Mouse (Mus musculus) stomach, embryonic 14.5 days (tissue): ENCODE measurements around the gene A830031A19Rik. TPM values are rescaled to one million over a fixed set of nuclear protein-coding genes. Genes with fewer than 3 reads are reported as not detected.

Experiments used
- ATAC-seq: fragments of 200-750 bp; cut with Nextera tagmentation; 2 replicates; pipeline ENCODE4 v1.8.0; 2017; ENCODE audit warnings: low read depth, moderate TSS enrichment; ENCODE audit not compliant: insufficient number of reproducible peaks, insufficient read depth, low FRiP score
- H3K27ac ChIP-seq: fragments of 300-500 bp; sonication (generic); 2 replicates; pipeline ENCODE4 v1.5.1; 2014; ENCODE audit warnings: mild to moderate bottlenecking, low read length, moderate library complexity, mixed read lengths
- H3K27me3 ChIP-seq: fragments of 300-500 bp; sonication (generic); 2 replicates; pipeline ENCODE4 v1.6.1; 2014; ENCODE audit warnings: low read length, control low read depth, mixed read lengths; ENCODE audit not compliant: control insufficient read depth, insufficient read depth
- H3K36me3 ChIP-seq: fragments of 300-500 bp; sonication (generic); 2 replicates; pipeline ENCODE4 v1.6.1; 2014; ENCODE audit warnings: mild to moderate bottlenecking, control low read depth, low read length, moderate library complexity, mixed read lengths; ENCODE audit not compliant: control insufficient read depth, insufficient read depth
- H3K4me1 ChIP-seq: fragments of 300-500 bp; sonication (generic); 2 replicates; pipeline ENCODE4 v1.6.1; 2014; ENCODE audit warnings: low read length, control low read depth, mixed read lengths; ENCODE audit not compliant: control insufficient read depth, insufficient read depth
- H3K4me2 ChIP-seq: fragments of 300-500 bp; sonication (generic); replicated peaks from 2 replicates; pipeline ENCODE4 v1.6.1; 2014; ENCODE audit warnings: low read depth, low read length, control low read depth
- H3K4me3 ChIP-seq: fragments of 300-500 bp; sonication (generic); 2 replicates; pipeline ENCODE4 v1.5.1; 2014; ENCODE audit warnings: low read depth, low read length, control low read depth
- H3K9ac ChIP-seq: fragments of 300-500 bp; sonication (generic); replicated peaks from 2 replicates; pipeline ENCODE4 v1.6.1; 2014; ENCODE audit warnings: low read depth, mild to moderate bottlenecking, control low read depth, low read length, moderate library complexity, mixed read lengths
- H3K9me3 ChIP-seq: fragments of 300-500 bp; sonication (generic); 2 replicates; pipeline ENCODE4 v1.6.1; 2016; ENCODE audit warnings: low read depth, low read length, control low read depth; ENCODE audit not compliant: control insufficient read depth
- WGBS: fragments of 180-500 bp; shearing (Covaris S2); extraction: QIAGEN DNeasy Blood & Tissue Kit; methylation state at CpG from one replicate; pipeline ENCODE4 v1.1.7; 2014; 5-methylcytosine and 5-hydroxymethylcytosine counted together
- polyA plus RNA-seq: library from polyadenylated mRNA; unstranded; fragments of >200 nt; fragmentation: Nextera tagmentation; extraction: Ambion mirVana; gene quantifications from 2 replicates; pipeline ENCODE4 v1.2.1, GENCODE M21; 2014

Gene A830031A19Rik
- not detected in 2 replicates for polyA plus RNA-seq

DNA sequence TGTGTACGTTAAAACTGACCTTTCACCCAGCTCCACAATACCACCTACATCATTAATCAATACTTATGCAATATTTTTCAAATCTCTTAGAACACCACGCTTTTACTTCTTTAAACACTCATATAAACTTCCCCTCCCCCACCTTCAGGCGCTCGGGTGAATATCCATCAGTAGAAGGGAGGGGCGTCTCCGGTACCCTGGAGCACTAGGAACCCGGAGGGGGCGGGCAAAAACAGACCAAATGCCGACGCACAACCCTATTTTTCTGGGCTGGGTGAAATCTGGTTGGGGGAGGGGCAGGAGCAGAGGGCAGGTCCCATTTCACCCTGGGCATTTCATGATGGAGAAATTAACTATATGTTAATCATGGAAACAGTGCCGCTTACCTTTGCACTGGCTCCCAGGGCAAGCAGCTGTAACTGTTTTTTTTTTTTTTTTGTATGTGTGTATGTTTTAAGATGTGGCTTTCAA lies at the start of gene A830031A19Rik:
A830031A19Rik (minus strand) TSS at position 421 of the 471 bp plus-strand sequence.
- Histone ChIP-seq H3K9ac (peak within 1 kb of the TSS; percentile 77), H3K9me3 (no peaks in the 10 kb centered on the region), H3K27me3 (no peaks in the 10 kb centered on the region), H3K36me3 (no peaks in the 10 kb centered on the region), H3K4me3 (peak within 1 kb of the TSS; percentile 49), H3K4me2 (peak within 1 kb of the TSS; percentile 99), H3K4me1 (peaks cover 12% of the 10 kb centered on the region; the same call in 1 of the 2 replicates), H3K27ac (peak within 1 kb of the TSS; percentile 96; the same call in 1 of the 2 replicates)
- ATAC-seq, result no peak
- WGBS, result 1% methylated on average over 11 of the region's 11 CpGs

DNA sequence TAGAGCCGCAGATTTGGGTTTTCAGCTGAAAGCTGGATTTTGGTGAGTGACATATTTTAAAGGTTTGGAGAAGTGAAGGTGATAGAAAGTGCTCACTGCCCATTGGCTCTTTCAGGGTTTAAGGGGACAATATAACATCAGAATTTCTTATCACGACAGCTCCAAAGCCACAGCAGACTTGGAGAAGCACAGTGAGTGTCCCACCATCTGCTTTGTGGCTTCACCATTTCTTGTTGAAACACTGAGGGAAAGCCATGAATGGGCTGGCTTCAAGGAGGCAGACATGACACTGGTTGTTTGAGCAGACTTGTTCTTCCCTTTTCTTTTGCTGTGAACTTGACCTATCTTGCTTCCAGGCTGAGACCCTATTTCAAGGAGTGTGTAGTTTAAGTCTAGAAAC lies 49.1 kb upstream of the A830031A19Rik start:
- H3K9ac ChIP-seq, result no peak overlapping the region
- peaks cover 11% of the 10 kb centered on the region; the same call in 1 of the 2 replicates for H3K4me1 ChIP-seq
- no peak for ATAC-seq
- H3K4me2 ChIP-seq, result no peak overlapping the region
- WGBS, result 91% methylated on average over 2 of the region's 2 CpGs
- H3K9me3 ChIP-seq, result no peaks in the 10 kb centered on the region
- H3K27me3 ChIP-seq, result no peaks in the 10 kb centered on the region
- no peaks in the 10 kb centered on the region for H3K36me3 ChIP-seq
- no peak overlapping the region for H3K4me3 ChIP-seq
- H3K27ac ChIP-seq, result no peak overlapping the region

DNA sequence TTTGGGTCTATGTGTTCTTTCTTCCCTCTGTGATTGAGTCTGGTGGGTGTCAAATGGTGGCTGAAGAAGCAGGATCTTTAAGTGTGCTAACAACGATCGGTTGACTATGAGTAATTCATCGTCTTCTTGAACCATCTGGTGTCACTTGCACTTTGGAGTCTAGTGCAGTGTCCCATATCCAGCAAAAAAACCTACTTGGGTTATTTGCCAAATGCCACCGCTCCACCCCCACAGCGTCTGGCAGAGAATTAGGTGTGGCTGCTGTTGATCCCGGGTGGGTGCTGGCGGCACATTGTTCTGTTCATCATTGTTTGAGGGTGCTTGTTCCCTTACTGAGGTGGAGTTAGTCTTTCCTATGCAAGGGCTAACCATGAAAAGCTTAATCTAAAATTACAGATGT lies 48.0 kb upstream of the A830031A19Rik start:
- Histone ChIP-seq H3K27me3 (no peaks in the 10 kb centered on the region), H3K27ac (no peak overlapping the region), H3K4me2 (no peak overlapping the region), H3K4me1 (peaks cover 9% of the 10 kb centered on the region; the same call in 1 of the 2 replicates), H3K36me3 (no peaks in the 10 kb centered on the region), H3K9me3 (no peaks in the 10 kb centered on the region), H3K9ac (no peak overlapping the region), H3K4me3 (no peak overlapping the region)
- 77% methylated on average over 7 of the region's 7 CpGs for WGBS
- ATAC-seq, result no peak

DNA sequence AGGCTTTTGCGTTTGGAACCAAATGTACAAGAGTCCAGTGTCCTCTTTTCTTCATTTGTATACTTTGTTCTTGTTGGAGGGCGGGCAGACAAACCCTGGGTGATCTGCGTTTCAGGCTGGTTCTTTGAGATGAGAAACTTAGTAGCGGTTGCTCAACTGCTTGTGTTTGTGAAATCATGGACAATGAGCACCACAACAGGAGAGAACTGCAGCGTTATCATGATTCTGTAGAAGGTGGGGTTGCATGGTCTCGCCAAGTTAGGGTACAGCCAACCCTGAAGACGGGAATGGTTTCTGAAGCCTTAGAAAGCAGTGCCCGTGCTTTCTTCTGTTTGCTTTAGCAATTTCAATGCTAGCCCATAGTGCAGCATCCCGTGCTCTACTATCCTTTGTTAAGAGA lies 46.3 kb upstream of the A830031A19Rik start:
- Histone ChIP-seq H3K4me2 (no peak overlapping the region), H3K9me3 (no peaks in the 10 kb centered on the region), H3K27ac (no peak overlapping the region), H3K9ac (no peak overlapping the region), H3K4me3 (no peak overlapping the region), H3K27me3 (no peaks in the 10 kb centered on the region), H3K36me3 (no peaks in the 10 kb centered on the region), H3K4me1 (0 out of 2 replicates have a peak, but pooled peaks cover 5% of the 10 kb centered on the region)
- ATAC-seq, result no peak
- WGBS, result 83% methylated on average over 9 of the region's 9 CpGs

DNA sequence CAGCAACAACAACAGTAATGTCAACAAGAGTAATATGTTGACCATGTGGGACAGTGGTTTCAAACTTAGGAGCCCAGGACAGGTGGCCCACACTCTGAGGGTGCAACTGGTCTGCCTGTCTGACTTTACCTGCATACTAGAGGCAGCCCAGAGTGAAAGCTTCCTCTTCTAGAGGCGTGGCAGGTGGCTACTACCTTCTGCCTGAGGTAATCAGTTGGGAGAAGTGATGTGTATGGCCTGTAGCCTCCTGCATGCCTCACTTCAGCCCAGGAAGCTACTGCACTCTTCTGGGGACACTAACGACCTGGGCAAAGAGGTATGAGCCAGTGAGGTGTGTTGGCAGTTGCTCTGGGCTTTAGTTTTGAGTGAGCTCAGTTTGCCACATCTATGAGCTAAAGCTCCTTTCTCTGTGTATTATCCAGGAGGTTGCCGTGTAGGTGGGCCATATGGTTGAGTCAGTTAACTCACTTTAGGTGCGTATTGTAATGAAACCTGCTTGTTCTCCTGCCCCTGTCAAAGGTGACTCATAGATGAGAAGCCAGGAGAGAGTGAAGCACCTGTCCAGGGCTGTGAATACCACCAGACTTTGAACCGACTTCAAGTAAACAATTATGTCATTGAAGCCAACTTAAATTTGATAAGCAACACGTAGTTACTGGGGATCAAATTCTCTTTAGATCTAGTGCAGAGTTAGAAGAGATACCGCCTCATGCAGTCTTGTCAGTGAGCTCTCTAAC lies 41.9 kb upstream of the A830031A19Rik start:
- Histone ChIP-seq H3K4me3 (no peak overlapping the region), H3K36me3 (no peaks in the 10 kb centered on the region), H3K4me2 (no peak overlapping the region), H3K9me3 (no peaks in the 10 kb centered on the region), H3K4me1 (0 out of 2 replicates have a peak, but pooled peaks cover 8% of the 10 kb centered on the region), H3K27ac (no peak overlapping the region), H3K27me3 (no peaks in the 10 kb centered on the region), H3K9ac (no peak overlapping the region)
- ATAC-seq, result no peak
- WGBS, result 61% methylated on average over 7 of the region's 7 CpGs

DNA sequence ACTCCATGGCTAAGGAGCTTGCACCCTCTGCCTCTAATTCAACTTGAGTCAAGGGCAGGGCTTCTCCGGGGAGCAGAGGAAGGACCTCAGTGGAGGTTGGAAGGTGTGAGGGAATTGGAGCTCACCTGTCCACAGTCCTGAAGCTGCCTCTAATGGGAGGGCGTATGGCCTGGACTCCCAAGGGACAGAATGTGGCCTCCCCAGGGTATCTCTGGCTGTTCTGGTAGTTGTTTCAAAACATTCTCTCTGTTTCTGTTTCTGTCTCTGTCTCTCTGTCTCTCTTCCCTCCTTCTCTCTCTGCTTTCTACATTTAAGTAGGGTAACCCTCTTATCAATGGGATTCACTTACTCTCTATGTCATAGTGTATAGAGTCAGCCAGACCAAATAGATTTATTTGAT lies 41.2 kb upstream of the A830031A19Rik start:
- 0 out of 2 replicates have a peak, but pooled peaks cover 8% of the 10 kb centered on the region for H3K4me1 ChIP-seq
- H3K4me3 ChIP-seq, result no peak overlapping the region
- no peak overlapping the region for H3K4me2 ChIP-seq
- H3K9ac ChIP-seq, result no peak overlapping the region
- no peaks in the 10 kb centered on the region for H3K27me3 ChIP-seq
- 94% methylated on average over 2 of the region's 2 CpGs for WGBS
- H3K27ac ChIP-seq, result no peak overlapping the region
- no peak for ATAC-seq
- no peaks in the 10 kb centered on the region for H3K9me3 ChIP-seq
- no peaks in the 10 kb centered on the region for H3K36me3 ChIP-seq

DNA sequence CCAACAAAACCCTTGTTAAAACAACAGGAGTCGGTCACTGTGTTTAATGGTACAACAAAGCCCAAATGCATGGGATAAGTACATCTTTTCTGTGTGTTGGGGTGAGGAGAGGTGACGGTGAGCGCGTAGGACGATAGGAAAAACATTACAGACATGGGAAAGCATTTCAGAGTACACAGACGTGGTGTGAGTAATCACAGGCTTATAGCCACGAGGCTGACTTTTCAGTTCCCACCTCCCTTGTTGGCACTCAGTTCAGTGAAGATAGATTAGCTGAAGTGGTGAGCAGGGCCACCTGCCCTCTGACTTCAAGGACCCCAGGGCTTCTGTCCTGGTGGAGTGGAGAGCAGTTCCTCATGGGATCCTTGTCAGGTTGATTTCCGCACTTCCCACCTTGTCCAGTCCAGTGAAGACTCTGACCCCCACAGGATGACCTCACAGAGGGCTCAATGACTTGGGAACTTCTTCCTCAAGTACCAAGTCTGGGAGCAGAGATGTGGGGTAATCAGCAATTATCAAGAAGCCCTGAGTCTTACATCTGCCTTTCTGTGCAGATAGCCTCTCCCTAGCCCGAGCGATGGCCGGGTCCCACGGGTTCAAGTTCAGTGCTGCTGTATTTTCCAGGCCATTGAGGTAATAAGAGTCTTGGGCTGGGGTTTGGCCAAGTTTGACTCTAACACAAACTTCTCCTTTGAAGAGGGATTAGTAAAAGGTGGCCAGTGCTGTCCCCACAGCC lies 40.3 kb upstream of the A830031A19Rik start:
- WGBS, result 64% methylated on average over 12 of the region's 12 CpGs
- H3K4me1 ChIP-seq, result 0 out of 2 replicates have a peak, but pooled peaks cover 8% of the 10 kb centered on the region

DNA sequence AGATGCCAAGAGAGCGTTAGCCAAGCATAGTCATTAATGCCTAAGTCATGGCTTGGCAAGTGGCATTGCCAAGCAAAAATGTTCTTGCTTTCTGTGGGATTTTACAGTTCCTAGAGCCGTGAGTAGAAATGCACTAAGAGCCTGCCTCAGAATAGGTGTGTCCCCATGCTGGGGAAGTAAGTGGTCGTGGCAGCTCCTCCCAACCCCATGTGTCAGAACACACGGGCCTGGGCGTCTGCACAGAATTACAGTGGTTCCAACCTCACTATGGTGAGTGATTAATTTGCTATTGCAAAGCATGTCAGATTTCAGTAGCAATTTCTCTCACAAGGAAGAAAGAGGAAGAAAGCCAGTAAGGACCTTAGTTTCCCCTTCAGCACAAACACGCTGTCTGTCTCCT lies 36.9 kb upstream of the A830031A19Rik start:
- H3K4me1 ChIP-seq, result 0 out of 2 replicates have a peak, but pooled peaks cover 11% of the 10 kb centered on the region
- ATAC-seq, result no peak
- 50% methylated on average over 6 of the region's 6 CpGs for WGBS

More for the DNA sequence above, 40.3 kb upstream of the A830031A19Rik start:
- no peak overlapping the region for H3K4me3 ChIP-seq
- no peak overlapping the region for H3K4me2 ChIP-seq
- ATAC-seq, result no peak
- no peaks in the 10 kb centered on the region for H3K27me3 ChIP-seq
- H3K27ac ChIP-seq, result no peak overlapping the region
- no peaks in the 10 kb centered on the region for H3K9me3 ChIP-seq
- H3K36me3 ChIP-seq, result no peaks in the 10 kb centered on the region
- no peak overlapping the region for H3K9ac ChIP-seq

More for the DNA sequence above, 36.9 kb upstream of the A830031A19Rik start:
- Histone ChIP-seq H3K9me3 (no peaks in the 10 kb centered on the region), H3K27ac (no peak overlapping the region), H3K27me3 (no peaks in the 10 kb centered on the region), H3K4me2 (no peak overlapping the region), H3K9ac (no peak overlapping the region), H3K4me3 (no peak overlapping the region), H3K36me3 (no peaks in the 10 kb centered on the region)
